Mouse (Mus musculus) MEL (cell line): Measurements from ENCODE around the gene Wdr81.

Experiments used
- CTCF ChIP-seq, 3 experiments: IDR thresholded peaks in 2 of 3; conservative IDR thresholded peaks in 1 of 3; 2 replicates each; pipeline ENCODE4 v1.5.1; 2011 to 2012; ENCODE audit warnings: low read length in 3 of 3, low read depth in 2 of 3, mild to moderate bottlenecking in 2 of 3, improper control_type of control experiment in 1 of 3, inconsistent platforms in 1 of 3, mixed read lengths in 1 of 3, moderate library complexity in 1 of 3; ENCODE audit not compliant: control insufficient read depth in 1 of 3, insufficient read depth in 1 of 3, poor library complexity in 1 of 3, severe bottlenecking in 1 of 3
- ZNF384 ChIP-seq: IDR thresholded peaks from 2 replicates; pipeline ENCODE4 v1.6.1; 2012; ENCODE audit warnings: low read depth, mild to moderate bottlenecking, inconsistent platforms, low read length, improper control_type of control experiment

DNA sequence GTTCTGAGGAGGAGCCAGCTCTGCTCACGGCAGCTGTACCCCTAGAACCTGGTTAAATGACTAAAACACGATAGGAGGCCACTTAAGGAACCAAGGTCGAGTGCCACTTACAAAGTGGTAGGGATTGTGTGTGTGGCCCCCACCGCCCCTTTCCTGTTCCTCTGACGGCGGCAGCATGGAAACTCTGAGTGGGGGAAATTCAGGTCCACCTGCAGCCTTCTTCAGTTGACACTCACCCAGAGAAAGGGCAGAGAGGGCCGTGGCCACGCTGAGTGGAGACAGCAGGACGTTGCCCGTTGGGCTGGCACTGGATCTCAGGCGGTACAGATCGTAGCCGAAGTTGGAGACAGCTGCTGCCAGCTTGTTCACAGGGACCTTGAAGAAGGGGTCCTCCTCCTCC, 38.5 kb downstream of the Wdr81 start:
- TF ChIP-seq CTCF (IDR thresholded peaks at IDR 0.05 in 2 of 3, conservative IDR thresholded peaks at IDR 0.05 in 1 of 3; ENCODE audit: control insufficient read depth in 1 of 3, insufficient read depth in 1 of 3, low read depth in 2 of 3, low read length in 3 of 3, poor library complexity in 1 of 3, severe bottlenecking in 1 of 3) (no peak), ZNF384 (no peak)
